Mouse (Mus musculus) lung, embryonic 16.5 days (tissue): Measurements from ENCODE around the gene Sash1. TPM values are rescaled to one million over a fixed set of nuclear protein-coding genes. Genes with fewer than 3 reads are reported as not detected.

ENCODE experiments used
- ATAC-seq: fragments of 200-750 bp; cut with Nextera tagmentation; 2 replicates; pipeline ENCODE4 v1.8.0; 2017; ENCODE audit warnings: low read depth, mild to moderate bottlenecking, moderate library complexity
- H3K27ac ChIP-seq: fragments of 300-500 bp; sonication (generic); 2 replicates; pipeline ENCODE4 v1.5.1; 2014; ENCODE audit warnings: mild to moderate bottlenecking, control low read depth, low read length
- H3K27me3 ChIP-seq: fragments of 300-500 bp; sonication (generic); 2 replicates; pipeline ENCODE4 v1.6.1; 2014; ENCODE audit warnings: low read depth, low read length, mixed read lengths; ENCODE audit not compliant: control insufficient read depth, insufficient read depth
- H3K36me3 ChIP-seq: fragments of 300-500 bp; sonication (generic); 2 replicates; pipeline ENCODE4 v1.6.1; 2014; ENCODE audit warnings: low read length; ENCODE audit not compliant: control insufficient read depth, insufficient read depth
- H3K4me1 ChIP-seq: fragments of 300-500 bp; sonication (generic); replicated peaks from 2 replicates; pipeline ENCODE4 v1.6.1; 2014; ENCODE audit warnings: low read length, mixed read lengths; ENCODE audit not compliant: control insufficient read depth, insufficient read depth
- H3K4me2 ChIP-seq: fragments of 300-500 bp; sonication (generic); 2 replicates; pipeline ENCODE4 v1.6.1; 2014; ENCODE audit warnings: low read depth, low read length, control low read depth
- H3K4me3 ChIP-seq: fragments of 300-500 bp; sonication (generic); 2 replicates; pipeline ENCODE4 v1.5.1; 2014; ENCODE audit warnings: mild to moderate bottlenecking, low read length, control low read depth
- H3K9ac ChIP-seq: fragments of 300-500 bp; sonication (generic); 2 replicates; pipeline ENCODE4 v1.6.1; 2014; ENCODE audit warnings: low read length, control low read depth
- H3K9me3 ChIP-seq: fragments of 300-500 bp; sonication (generic); 2 replicates; pipeline ENCODE4 v1.6.1; 2016; ENCODE audit warnings: low read length; ENCODE audit not compliant: control insufficient read depth
- WGBS: fragments of 180-500 bp; shearing (Covaris S2); extraction: QIAGEN DNeasy Blood & Tissue Kit; methylation state at CpG from one replicate; pipeline ENCODE4 v1.1.7; 2014; 5-methylcytosine and 5-hydroxymethylcytosine counted together
- polyA plus RNA-seq: library from polyadenylated mRNA; unstranded; fragments of >200 nt; fragmentation: Nextera tagmentation; extraction: Ambion mirVana; gene quantifications from 2 replicates; pipeline ENCODE4 v1.2.1, GENCODE M21; 2015

The Sash1 gene
- polyA plus RNA-seq, 1 experiment from 2014 or later: 4.1 TPM

DNA sequence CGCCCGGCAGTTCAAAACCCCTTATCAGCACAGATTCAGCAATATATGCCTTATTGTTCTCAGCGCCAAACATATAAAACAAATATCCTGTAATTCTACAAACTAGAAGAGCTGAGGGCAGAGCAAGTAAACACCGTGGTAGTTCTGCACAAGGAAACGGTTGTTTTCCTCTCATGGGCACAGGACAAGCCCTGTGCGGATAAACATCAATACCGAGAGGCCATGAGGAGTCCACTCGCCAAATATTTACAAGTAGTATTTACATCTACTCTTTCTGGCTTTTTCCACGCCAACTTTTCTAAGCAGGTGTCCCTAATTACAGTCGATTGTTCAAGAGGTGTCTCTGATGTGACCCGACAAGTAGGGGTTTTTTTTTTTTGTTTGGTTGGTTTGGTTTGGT lies 669 bp downstream of the Sash1 start:
- peak overlapping the region; percentile 99 for H3K27ac ChIP-seq
- peak overlapping the region; percentile 90 for H3K9ac ChIP-seq
- no peaks in the 10 kb centered on the region for H3K27me3 ChIP-seq
- H3K36me3 ChIP-seq: no peaks in the 10 kb centered on the region
- peak overlapping the region; percentile 80 for H3K4me3 ChIP-seq
- no peak for ATAC-seq
- WGBS: 2% methylated on average over 11 of the region's 11 CpGs
- H3K4me2 ChIP-seq: peak overlapping the region; percentile 76
- H3K4me1 ChIP-seq: peaks cover 17% of the 10 kb centered on the region
- H3K9me3 ChIP-seq: no peaks in the 10 kb centered on the region

DNA sequence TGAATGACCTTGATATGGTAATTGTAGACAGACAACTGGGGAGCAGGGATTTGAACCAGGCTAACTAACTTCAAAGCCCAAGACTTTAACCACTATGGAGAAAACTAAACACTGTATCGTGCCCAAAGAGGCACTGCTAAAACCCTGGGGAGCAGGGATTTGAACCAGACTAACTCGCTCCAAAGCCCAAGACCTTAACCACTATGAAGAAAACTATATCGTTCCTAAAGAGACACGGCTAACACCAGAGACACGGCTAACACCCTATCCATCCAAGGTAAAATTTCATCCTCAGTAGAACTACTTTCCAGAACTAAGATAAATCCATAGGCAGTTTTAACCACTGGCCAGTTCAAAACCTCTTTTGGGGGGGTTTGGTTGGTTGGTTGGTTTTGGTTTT lies 1.3 kb downstream of the Sash1 start:
- 34% methylated on average over 5 of the region's 5 CpGs for WGBS
- no peak overlapping the region for H3K9ac ChIP-seq
- H3K27me3 ChIP-seq: no peaks in the 10 kb centered on the region
- peak overlapping the region; percentile 76 for H3K4me2 ChIP-seq
- no peaks in the 10 kb centered on the region for H3K9me3 ChIP-seq
- H3K4me1 ChIP-seq: peaks cover 17% of the 10 kb centered on the region
- no peak overlapping the region; the same call in 1 of the 2 replicates for H3K27ac ChIP-seq
- no peak for ATAC-seq
- H3K36me3 ChIP-seq: no peaks in the 10 kb centered on the region
- H3K4me3 ChIP-seq: peak overlapping the region; percentile 80

DNA sequence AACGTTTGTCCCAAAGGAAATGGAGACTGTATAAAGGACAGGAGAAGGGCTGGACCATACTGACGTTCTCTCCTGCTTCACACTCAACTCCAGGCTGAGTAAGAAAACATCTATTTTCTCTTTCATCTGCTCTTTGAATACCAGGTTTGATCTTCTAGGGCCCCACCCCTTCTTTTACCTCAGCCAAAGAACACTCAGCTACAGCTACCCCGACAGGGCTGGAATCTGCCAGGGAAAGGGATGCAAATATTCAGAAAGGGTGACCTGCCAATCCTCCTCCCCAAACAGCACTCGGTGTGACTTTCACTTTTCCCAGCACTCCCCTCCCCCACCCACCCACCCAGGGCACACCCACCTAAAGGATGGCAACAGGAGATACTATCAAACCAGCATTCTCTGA lies 2.2 kb downstream of the Sash1 start:
- no peak overlapping the region for H3K27ac ChIP-seq
- 0 out of 2 replicates have a peak overlapping the region, but pooled peaks have one; percentile 6 for H3K9ac ChIP-seq
- H3K4me1 ChIP-seq: peaks cover 22% of the 10 kb centered on the region
- no peaks in the 10 kb centered on the region for H3K9me3 ChIP-seq
- H3K4me2 ChIP-seq: peak overlapping the region; percentile 44
- H3K27me3 ChIP-seq: no peaks in the 10 kb centered on the region
- ATAC-seq: no peak
- H3K36me3 ChIP-seq: no peaks in the 10 kb centered on the region
- peak overlapping the region; percentile 21 for H3K4me3 ChIP-seq
- WGBS: 7% methylated on average over 4 of the region's 4 CpGs

DNA sequence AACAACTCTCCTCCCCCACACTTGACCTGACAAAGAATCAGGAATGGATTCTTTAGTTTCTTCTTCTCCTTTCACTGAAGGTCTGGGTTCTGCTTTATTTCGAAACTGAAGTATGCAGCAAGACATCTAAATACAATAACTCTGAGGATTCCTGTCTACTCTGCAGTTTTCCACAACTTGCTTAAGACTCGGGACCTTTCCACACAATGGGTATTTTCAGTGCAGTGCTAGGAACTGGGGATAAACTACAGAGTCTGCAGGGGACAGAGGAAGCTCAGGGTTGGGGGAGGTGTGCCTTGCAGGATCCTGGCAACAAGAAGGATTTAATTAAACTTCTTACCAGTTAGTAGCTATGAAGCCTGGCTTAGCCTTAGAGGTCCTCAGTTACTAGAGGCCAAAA lies 4.1 kb downstream of the Sash1 start:
- no peak for ATAC-seq
- Histone ChIP-seq H3K36me3 (no peaks in the 10 kb centered on the region), H3K4me3 (no peak overlapping the region), H3K9me3 (no peaks in the 10 kb centered on the region), H3K27ac (no peak overlapping the region), H3K4me2 (no peak overlapping the region), H3K4me1 (peaks cover 19% of the 10 kb centered on the region), H3K27me3 (no peaks in the 10 kb centered on the region), H3K9ac (no peak overlapping the region)
- WGBS: 45% methylated on average over 2 of the region's 2 CpGs

DNA sequence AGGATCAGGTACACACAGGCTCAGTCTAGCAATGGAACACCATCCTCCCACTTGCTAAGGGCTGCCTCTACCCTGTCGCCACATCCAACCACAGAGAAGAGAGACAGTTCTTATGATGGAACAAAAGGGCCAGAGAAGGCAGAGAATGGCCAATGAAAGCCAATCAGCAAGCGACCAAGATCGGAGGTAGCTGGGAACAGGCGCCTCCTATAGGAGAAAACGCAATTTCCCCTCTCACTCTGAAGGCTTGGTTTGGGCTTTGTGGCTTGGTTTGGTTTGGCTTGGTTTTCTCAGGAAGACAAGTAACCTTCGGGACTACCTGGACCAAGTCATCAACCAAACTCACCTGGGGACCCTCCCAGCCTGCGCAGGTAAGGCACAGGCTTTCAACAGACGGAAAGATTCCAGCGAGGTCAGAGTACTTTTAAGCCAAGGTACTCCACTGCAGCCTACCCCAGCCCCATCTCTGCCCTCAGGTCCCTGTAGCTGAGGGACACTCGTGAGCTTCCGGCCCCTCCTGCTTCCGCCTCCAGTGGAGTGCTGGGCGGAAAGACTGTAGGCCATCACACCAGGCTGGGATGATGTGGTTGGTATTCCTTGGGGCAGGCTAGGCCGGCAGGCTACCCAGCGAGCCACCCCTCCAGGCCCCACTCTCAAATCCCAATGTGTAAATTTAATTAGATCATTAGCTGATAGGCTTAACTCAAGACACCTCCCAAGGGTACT lies 4.8 kb downstream of the Sash1 start:
- no peaks in the 10 kb centered on the region for H3K36me3 ChIP-seq
- H3K9ac ChIP-seq: no peak overlapping the region
- H3K9me3 ChIP-seq: no peaks in the 10 kb centered on the region
- H3K27me3 ChIP-seq: no peaks in the 10 kb centered on the region
- no peak overlapping the region for H3K4me3 ChIP-seq
- no peak overlapping the region for H3K4me2 ChIP-seq
- H3K27ac ChIP-seq: no peak overlapping the region
- 75% methylated on average over 15 of the region's 15 CpGs for WGBS
- peaks cover 19% of the 10 kb centered on the region for H3K4me1 ChIP-seq
- no peak for ATAC-seq

DNA sequence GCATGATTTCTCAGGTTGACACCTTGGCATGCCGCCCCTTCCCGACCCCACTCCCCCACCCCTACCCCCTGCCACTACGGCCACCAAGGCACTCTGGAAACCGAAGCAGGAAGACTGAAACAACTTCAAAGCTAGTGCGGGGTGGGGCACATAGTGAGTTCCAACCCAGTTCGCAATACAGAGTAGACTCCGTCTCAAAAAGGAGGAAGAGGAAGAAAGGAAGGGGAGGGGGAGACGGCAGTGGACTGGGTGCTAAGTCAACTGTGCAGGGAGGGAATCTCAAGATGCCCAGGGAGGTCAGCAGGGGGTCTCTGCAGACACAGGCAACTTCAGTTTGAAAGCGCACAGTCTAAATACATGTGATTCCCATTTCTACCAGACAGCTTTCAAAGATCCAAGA lies 7.0 kb downstream of the Sash1 start:
- no peaks in the 10 kb centered on the region for H3K9me3 ChIP-seq
- H3K4me3 ChIP-seq: peak overlapping the region; percentile 16; the same call in 1 of the 2 replicates
- H3K27me3 ChIP-seq: no peaks in the 10 kb centered on the region
- no peak overlapping the region for H3K27ac ChIP-seq
- peaks cover 23% of the 10 kb centered on the region for H3K4me1 ChIP-seq
- no peaks in the 10 kb centered on the region for H3K36me3 ChIP-seq
- peak overlapping the region; percentile 38 for H3K4me2 ChIP-seq
- ATAC-seq: peak; percentile 31; the same call in 1 of the 2 replicates
- WGBS: 24% methylated on average over 9 of the region's 9 CpGs
- H3K9ac ChIP-seq: 0 out of 2 replicates have a peak overlapping the region, but pooled peaks have one; percentile 6

DNA sequence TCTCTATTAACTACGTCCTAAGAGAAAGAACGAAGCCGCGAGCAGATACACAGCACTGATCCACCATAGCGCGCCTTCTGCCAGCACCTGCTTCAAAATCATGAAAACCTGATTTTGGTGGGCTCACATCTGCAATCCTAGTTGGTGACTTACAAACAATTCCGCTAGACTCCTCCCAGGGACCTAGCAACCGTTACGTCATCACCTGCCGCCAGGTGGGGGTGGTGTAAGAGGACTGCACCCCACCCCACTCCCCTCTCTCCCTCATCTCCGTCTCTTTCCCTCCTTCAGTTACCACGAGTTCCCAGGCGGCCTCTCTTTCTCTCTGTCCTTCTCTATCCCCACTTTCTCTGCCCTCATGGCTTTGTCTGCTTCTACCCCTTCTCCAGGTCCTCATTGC lies 7.5 kb downstream of the Sash1 start:
- H3K9ac ChIP-seq: no peak overlapping the region
- WGBS: 65% methylated on average over 13 of the region's 13 CpGs
- peaks cover 23% of the 10 kb centered on the region for H3K4me1 ChIP-seq
- ATAC-seq: no peak
- no peaks in the 10 kb centered on the region for H3K36me3 ChIP-seq
- H3K4me2 ChIP-seq: peak overlapping the region; percentile 38
- no peak overlapping the region for H3K27ac ChIP-seq
- H3K4me3 ChIP-seq: peak overlapping the region; percentile 16; the same call in 1 of the 2 replicates
- no peaks in the 10 kb centered on the region for H3K9me3 ChIP-seq
- no peaks in the 10 kb centered on the region for H3K27me3 ChIP-seq

DNA sequence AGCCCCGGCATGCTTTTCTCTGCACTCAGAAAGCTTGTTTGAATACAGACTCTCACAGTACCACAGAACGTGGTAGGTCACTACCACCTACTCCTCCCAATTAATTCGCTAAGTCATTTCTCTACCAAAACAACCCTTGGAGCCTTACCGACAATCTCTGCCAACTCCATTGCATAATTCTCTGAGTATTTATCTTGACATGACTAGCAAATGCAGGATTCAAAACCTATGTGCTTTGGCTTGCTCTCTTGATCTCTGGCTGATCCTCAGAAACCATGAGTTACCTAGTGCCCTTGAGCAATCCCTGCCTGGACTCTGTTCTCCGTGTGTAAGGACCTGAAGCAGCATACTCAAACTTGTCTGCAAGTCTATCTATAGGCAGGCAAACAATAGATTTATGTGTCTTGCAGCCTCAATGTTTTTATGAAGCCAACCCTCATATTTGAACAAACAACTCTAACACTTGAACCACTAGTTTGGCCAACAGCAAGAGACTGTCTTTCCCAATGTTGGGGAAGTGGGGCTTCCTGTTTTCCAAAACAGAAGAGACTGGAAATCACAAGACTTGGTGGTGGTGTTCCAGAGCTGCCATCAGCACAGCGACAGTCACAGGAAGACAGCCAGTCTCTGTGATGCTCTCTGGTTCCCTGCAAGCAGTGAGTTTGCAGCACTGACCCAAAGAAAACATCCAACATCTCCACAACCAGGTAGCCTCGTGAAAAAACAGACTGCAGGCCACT lies 12.1 kb downstream of the Sash1 start:
- 46% methylated on average over 7 of the region's 7 CpGs for WGBS
- no peaks in the 10 kb centered on the region for H3K27me3 ChIP-seq
- H3K4me2 ChIP-seq: no peak overlapping the region
- peak; percentile 39 for ATAC-seq
- no peak overlapping the region for H3K4me3 ChIP-seq
- no peaks in the 10 kb centered on the region for H3K36me3 ChIP-seq
- no peak overlapping the region for H3K9ac ChIP-seq
- H3K4me1 ChIP-seq: peaks cover 11% of the 10 kb centered on the region
- H3K27ac ChIP-seq: peak overlapping the region; percentile 28
- no peaks in the 10 kb centered on the region for H3K9me3 ChIP-seq

DNA sequence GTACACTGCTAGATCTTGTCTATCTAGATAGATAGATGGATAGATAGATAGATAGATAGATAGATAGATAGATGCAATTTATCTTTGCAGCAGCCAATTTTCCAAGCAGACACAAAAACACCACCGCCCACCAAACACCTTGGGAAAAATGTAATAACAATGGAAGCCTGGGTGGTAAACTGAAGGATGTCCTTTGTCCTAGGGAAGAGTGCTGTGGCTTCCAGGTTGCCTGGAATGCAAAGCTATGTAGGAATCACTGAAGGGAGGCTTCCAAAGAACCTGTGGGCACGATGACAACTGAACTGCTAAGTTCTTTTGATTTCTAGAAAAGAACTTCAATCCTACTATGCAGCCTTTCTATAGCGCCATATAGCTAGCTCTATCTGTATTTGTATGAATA lies 13.1 kb downstream of the Sash1 start:
- WGBS: 92% methylated on average over 3 of the region's 3 CpGs
- H3K9me3 ChIP-seq: no peaks in the 10 kb centered on the region
- no peak overlapping the region for H3K9ac ChIP-seq
- H3K4me3 ChIP-seq: no peak overlapping the region
- H3K4me2 ChIP-seq: no peak overlapping the region
- no peaks in the 10 kb centered on the region for H3K27me3 ChIP-seq
- no peaks in the 10 kb centered on the region for H3K36me3 ChIP-seq
- no peak overlapping the region for H3K27ac ChIP-seq
- ATAC-seq: no peak
- peaks cover 9% of the 10 kb centered on the region for H3K4me1 ChIP-seq
